Comparison of ENCODE assay signal across 7 mouse cellular contexts in genomic region chr7:80860227-80860626, GRCm38 (mm10). TPM values are rescaled to one million over a fixed set of nuclear protein-coding genes. Genes with fewer than 3 reads are reported as not detected.
DNase-seq lines count a peak whose midpoint lies in the region; ATAC-seq and TF ChIP-seq lines count a peak whose summit lies in the region.

No protein-coding gene starts in this region.

- H3K9ac ChIP-seq in ES-Bruce4 (ENCODE audit: low read depth, poor library complexity, severe bottlenecking), result no peak overlapping the region
- H3K9ac ChIP-seq in heart, embryonic 15.5 days, result peak overlapping the region; percentile 53
- peak overlapping the region; percentile 92 for H3K9ac ChIP-seq in kidney, postnatal 0 days (ENCODE audit: low read depth, low read length)

- H3K27ac ChIP-seq in ES-Bruce4 (ENCODE audit: insufficient read depth, low read length), result no peak overlapping the region
- H3K27ac ChIP-seq in heart, embryonic 15.5 days, result 0 out of 2 replicates have a peak overlapping the region, but pooled peaks have one; percentile 1
- no peak overlapping the region for H3K27ac ChIP-seq in kidney, postnatal 0 days

- peak overlapping the region; percentile 57 for H3K4me3 ChIP-seq in ES-Bruce4 (ENCODE audit: low read depth, low read length)
- H3K4me3 ChIP-seq in heart, embryonic 15.5 days, result peak overlapping the region; percentile 92
- peak overlapping the region; percentile 93 for H3K4me3 ChIP-seq in kidney, postnatal 0 days (replicated peaks; ENCODE audit: low read depth, low read length)

- H3K36me3 ChIP-seq in ES-Bruce4 (ENCODE audit: control insufficient read depth, insufficient read depth, low read length, poor library complexity, severe bottlenecking), result no peaks in the 10 kb centered on the region
- 0 out of 2 replicates have a peak, but pooled peaks cover 4% of the 10 kb centered on the region for H3K36me3 ChIP-seq in heart, embryonic 15.5 days
- H3K36me3 ChIP-seq in kidney, postnatal 0 days (ENCODE audit: insufficient read depth, low read length), result 0 out of 2 replicates have a peak, but pooled peaks cover 5% of the 10 kb centered on the region

- H3K9me3 ChIP-seq in ES-Bruce4 (replicated peaks; ENCODE audit: control insufficient read depth, insufficient read depth, low read length, poor library complexity, severe bottlenecking), result no peaks in the 10 kb centered on the region
- H3K9me3 ChIP-seq in heart, embryonic 15.5 days (replicated peaks), result no peaks in the 10 kb centered on the region
- no peaks in the 10 kb centered on the region for H3K9me3 ChIP-seq in kidney, postnatal 0 days (replicated peaks; ENCODE audit: low read length)

- no peak for TF ChIP-seq CTCF in ES-Bruce4 (IDR thresholded peaks at IDR 0.05; ENCODE audit: low read depth, low read length)
- TF ChIP-seq CTCF in kidney, postnatal 0 days (IDR thresholded peaks at IDR 0.05; ENCODE audit: low read depth), result no peak

- under 1% methylated on average over 13 of the region's 13 CpGs for WGBS in heart, embryonic 15.5 days
- under 1% methylated on average over 13 of the region's 13 CpGs for WGBS in kidney, postnatal 0 days

- peaks cover 3% of the 10 kb centered on the region for H3K4me1 ChIP-seq in ES-Bruce4 (ENCODE audit: control insufficient read depth, insufficient read depth, low read length)
- H3K4me1 ChIP-seq in heart, embryonic 15.5 days (replicated peaks), result peaks cover 30% of the 10 kb centered on the region
- H3K4me1 ChIP-seq in kidney, postnatal 0 days (replicated peaks; ENCODE audit: insufficient read depth, low read length), result peaks cover 19% of the 10 kb centered on the region

- 0 out of 2 replicates have a peak, but pooled peaks have one; percentile 23 for ATAC-seq in heart, embryonic 15.5 days (replicated peaks; ENCODE audit: insufficient number of reproducible peaks, insufficient read depth, low FRiP score, low read depth)
- ATAC-seq in kidney, postnatal 0 days (replicated peaks; ENCODE audit: low FRiP score, low read depth), result peak; percentile 67; the same call in 1 of the 2 replicates

- TF ChIP-seq EP300 in ES-Bruce4 (IDR thresholded peaks at IDR 0.05; ENCODE audit: insufficient read depth, low read depth, low read length), result no peak

- no peaks in the 10 kb centered on the region for H3K27me3 ChIP-seq in ES-Bruce4 (ENCODE audit: control insufficient read depth, insufficient read depth, low read length, poor library complexity, severe bottlenecking)
- no peaks in the 10 kb centered on the region for H3K27me3 ChIP-seq in heart, embryonic 15.5 days
- no peaks in the 10 kb centered on the region for H3K27me3 ChIP-seq in kidney, postnatal 0 days (ENCODE audit: insufficient read depth, low read length)

- TF ChIP-seq POLR2A in ES-Bruce4 (IDR thresholded peaks at IDR 0.05; ENCODE audit: insufficient read depth, low read length), result no peak

- peak; percentile 72 for DNase-seq in adrenal gland, adult 2 months
- peak; percentile 67 for DNase-seq in embryo, embryonic 9.5 days (ENCODE audit: extremely low spot score)
- peak; percentile 85 for DNase-seq in kidney, postnatal 0 days (ENCODE audit: low spot score)
- DNase-seq in lung, postnatal 36 days, result peak; percentile 89
- DNase-seq in retina, postnatal 7 days (ENCODE audit: low read depth, low spot score), result peak; percentile 23

- peak overlapping the region; percentile 85 for H3K4me2 ChIP-seq in heart, embryonic 15.5 days
- peak overlapping the region; percentile 85 for H3K4me2 ChIP-seq in kidney, postnatal 0 days (ENCODE audit: low read length)

RNA-seq across cellular contexts. Expression of gene Zscan2, which starts 0.5 kb away (rescaled TPM):
- 4.5 and 4.9 TPM in 2 replicates for polyA plus RNA-seq in ES-Bruce4 (2011; ENCODE audit: insufficient read depth, insufficient read length, low read depth, missing spikeins)
- 1 to 10 TPM; 4.6 to 6.6 TPM for total RNA-seq in adrenal gland, adult 2 months (2021)
- 4.0 and 4.4 TPM in 2 replicates for polyA plus RNA-seq in adrenal gland, adult 2 months (2012; rRNA removed)
- polyA plus RNA-seq in heart, embryonic 15.5 days (2015; fragmentation: Nextera tagmentation; extraction: Ambion mirVana), result 1.8 and 2.0 TPM in 2 replicates
- polyA plus RNA-seq in kidney, postnatal 0 days (2015; fragmentation: Nextera tagmentation; extraction: Ambion mirVana), result 2.7 TPM in 2 replicates

RNA-seq across cellular contexts. Expression of gene Iqgap1, which starts 34.5 kb away (rescaled TPM):
- polyA plus RNA-seq in ES-Bruce4 (2011; ENCODE audit: insufficient read depth, insufficient read length, low read depth, missing spikeins), result 215 and 222 TPM in 2 replicates
- 10 to 100 TPM; 84.8 to 88.4 TPM for total RNA-seq in adrenal gland, adult 2 months (2021)
- 15.7 and 19.1 TPM in 2 replicates for polyA plus RNA-seq in adrenal gland, adult 2 months (2012; rRNA removed)
- 35.6 and 49.4 TPM in 2 replicates for polyA plus RNA-seq in heart, embryonic 15.5 days (2015; fragmentation: Nextera tagmentation; extraction: Ambion mirVana)
- 77.0 and 83.7 TPM in 2 replicates for polyA plus RNA-seq in kidney, postnatal 0 days (2015; fragmentation: Nextera tagmentation; extraction: Ambion mirVana)

RNA-seq across cellular contexts. Expression of gene Wdr73, which starts 40.8 kb away (rescaled TPM):
- polyA plus RNA-seq in ES-Bruce4 (2011; ENCODE audit: insufficient read depth, insufficient read length, low read depth, missing spikeins), result 35.9 and 39.3 TPM in 2 replicates
- total RNA-seq in adrenal gland, adult 2 months (2021), result 10 to 100 TPM in 1 of 2 experiments, 1 to 10 TPM in 1; 9.5 to 24.4 TPM
- polyA plus RNA-seq in adrenal gland, adult 2 months (2012; rRNA removed), result 9.5 and 15.8 TPM in 2 replicates
- polyA plus RNA-seq in heart, embryonic 15.5 days (2015; fragmentation: Nextera tagmentation; extraction: Ambion mirVana), result 16.3 and 20.9 TPM in 2 replicates
- 29.8 and 32.9 TPM in 2 replicates for polyA plus RNA-seq in kidney, postnatal 0 days (2015; fragmentation: Nextera tagmentation; extraction: Ambion mirVana)

RNA-seq across cellular contexts. Expression of gene Nmb, which starts 44.6 kb away (rescaled TPM):
- polyA plus RNA-seq in ES-Bruce4 (2011; ENCODE audit: insufficient read depth, insufficient read length, low read depth, missing spikeins), result 5.2 and 6.0 TPM in 2 replicates
- total RNA-seq in adrenal gland, adult 2 months (2021), result 1 to 10 TPM; 1.4 to 3.7 TPM
- 4.8 and 6.5 TPM in 2 replicates for polyA plus RNA-seq in adrenal gland, adult 2 months (2012; rRNA removed)
- 4.6 and 4.8 TPM in 2 replicates for polyA plus RNA-seq in heart, embryonic 15.5 days (2015; fragmentation: Nextera tagmentation; extraction: Ambion mirVana)
- 9.3 and 10.5 TPM in 2 replicates for polyA plus RNA-seq in kidney, postnatal 0 days (2015; fragmentation: Nextera tagmentation; extraction: Ambion mirVana)

Comparison
In these comparisons a context has a peak if more than half of its experiments do, and no peak if none do; other contexts are left out.
1. DNase-seq: peak in every context shown above with its lines; median percentile 89 in lung, postnatal 36 days; 85 in kidney, postnatal 0 days; 72 in adrenal gland, adult 2 months; 67 in embryo, embryonic 9.5 days; 23 in retina, postnatal 7 days.